Mouse (Mus musculus) cerebellum, adult 2 months (tissue): Measurements from ENCODE around the gene Zbtb16. TPM values are rescaled to one million over a fixed set of nuclear protein-coding genes. Genes with fewer than 3 reads are reported as not detected.

Experiments
- DNase-seq, 2 experiments: peaks; one replicate each; pipeline ENCODE4 v3.0.0; 2021
- H3K27ac ChIP-seq: fragments of 200-500 bp; 2 replicates; pipeline ENCODE4 v1.5.1; 2012; ENCODE audit warnings: low read length, control low read depth, inconsistent platforms; ENCODE audit not compliant: insufficient read depth
- H3K27me3 ChIP-seq: fragments of 200-500 bp; 2 replicates; pipeline ENCODE4 v1.6.1; 2012; ENCODE audit warnings: inconsistent platforms, mild to moderate bottlenecking, low read length, moderate library complexity; ENCODE audit not compliant: control insufficient read depth, insufficient read depth
- H3K4me1 ChIP-seq: fragments of 200-500 bp; 2 replicates; pipeline ENCODE4 v1.6.1; 2011; ENCODE audit warnings: low read length; ENCODE audit not compliant: control insufficient read depth, insufficient read depth
- H3K4me3 ChIP-seq: fragments of 200-500 bp; replicated peaks from 2 replicates; pipeline ENCODE3; 2011; ENCODE audit warnings: mild to moderate bottlenecking, low read depth, low read length, control low read depth; ENCODE audit not compliant: insufficient read depth
- CTCF ChIP-seq: fragments of 200-500 bp; IDR thresholded peaks from 2 replicates; pipeline ENCODE4 v1.5.1; 2011; ENCODE audit warnings: low read depth, mild to moderate bottlenecking, control low read depth, low read length, moderate library complexity, borderline replicate concordance; ENCODE audit not compliant: insufficient read depth
- POLR2A ChIP-seq: fragments of 200-500 bp; IDR thresholded peaks from 2 replicates; pipeline ENCODE4 v1.6.1; 2011; ENCODE audit warnings: low read length, control low read depth, borderline replicate concordance; ENCODE audit not compliant: insufficient read depth
- WGBS: fragments of 180-500 bp; shearing (Covaris S2); methylation state at CpG from one replicate; pipeline ENCODE4 v1.1.7; 2018; 5-methylcytosine and 5-hydroxymethylcytosine counted together
- polyA plus RNA-seq: library from polyadenylated mRNA; depleted of rRNA; stranded (reverse); fragments of >200 nt; gene quantifications from 2 replicates; pipeline ENCODE4 v1.2.3, GENCODE M21; 2012

Gene Zbtb16
- polyA plus RNA-seq, 1 experiment, result 5.0 TPM

GRCm38 (mm10) chr9:48757650-48758580, 78.1 kb downstream of the Zbtb16 start:
- Histone ChIP-seq H3K4me1 (peaks cover 12% of the 10 kb centered on the region), H3K27ac (no peak overlapping the region)
- WGBS, result 73% methylated on average over 13 of the region's 13 CpGs

DNA sequence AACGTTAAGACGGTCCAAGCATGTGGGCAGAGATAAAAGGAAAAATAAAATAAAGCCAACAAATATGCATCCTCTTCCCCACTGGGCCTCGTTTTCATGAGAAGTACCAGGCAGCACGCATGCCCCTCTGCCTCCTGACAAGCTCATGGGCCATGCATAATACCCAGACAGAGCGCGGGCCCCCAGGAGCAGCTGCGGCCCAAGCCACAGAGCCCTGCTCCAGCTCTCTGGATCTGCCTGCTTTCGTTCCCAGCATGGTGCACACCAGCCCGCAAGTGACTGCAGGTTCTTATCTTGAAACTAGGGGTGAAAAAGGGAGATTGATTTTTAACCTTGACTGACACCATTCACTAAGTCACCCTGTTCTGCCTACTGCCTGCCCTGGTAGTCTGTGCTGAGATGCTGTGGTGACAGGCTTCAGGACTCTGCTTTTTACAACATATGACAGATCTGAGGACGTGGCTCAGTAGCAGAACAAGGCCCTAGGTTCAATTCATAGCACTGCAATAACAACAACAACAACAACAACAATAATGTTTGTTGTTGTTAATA, 79.7 kb downstream of the Zbtb16 start:
- no peak overlapping the region for H3K27ac ChIP-seq
- H3K27me3 ChIP-seq, result no peaks in the 10 kb centered on the region
- TF ChIP-seq POLR2A (no peak), CTCF (no peak)
- WGBS, result 82% methylated on average over 10 of the region's 10 CpGs
- no peak overlapping the region for H3K4me3 ChIP-seq
- no peak for DNase-seq
- peaks cover 12% of the 10 kb centered on the region for H3K4me1 ChIP-seq

More at GRCm38 (mm10) chr9:48757650-48758580, 78.1 kb downstream of the Zbtb16 start:
- Histone ChIP-seq H3K4me3 (no peak overlapping the region), H3K27me3 (no peaks in the 10 kb centered on the region)
- no peak for TF ChIP-seq CTCF
- no peak for DNase-seq

- no peak overlapping the region for H3K4me3 ChIP-seq
- 77% methylated on average over 9 of the region's 9 CpGs for WGBS
- TF ChIP-seq POLR2A, result no peak
- no peak for TF ChIP-seq CTCF
- no peaks in the 10 kb centered on the region for H3K27me3 ChIP-seq
- H3K4me1 ChIP-seq, result peaks cover 12% of the 10 kb centered on the region
- DNase-seq, result no peak
- no peak overlapping the region for H3K27ac ChIP-seq
Observed at GRCm38 (mm10) chr9:48755438-48756070, 80.5 kb downstream of the Zbtb16 start.

DNA sequence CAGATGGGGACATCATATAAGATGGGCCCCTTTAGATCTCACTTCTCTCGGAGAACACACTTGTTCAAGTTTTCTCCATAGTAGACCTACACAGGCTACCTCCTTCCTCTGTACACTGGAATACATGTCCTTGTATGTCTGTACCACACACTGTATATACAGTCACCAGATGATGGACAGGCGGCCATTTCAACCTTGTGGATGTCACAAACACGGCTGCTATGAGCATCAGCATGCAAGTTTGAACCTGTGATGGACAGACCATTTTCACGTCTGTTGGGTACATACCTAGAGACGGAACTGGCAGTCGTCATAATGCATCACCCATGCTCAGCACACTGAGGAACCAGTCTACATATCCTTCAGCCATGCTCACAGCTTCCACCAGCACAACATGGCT, 81.6 kb downstream of the Zbtb16 start:
- peaks cover 4% of the 10 kb centered on the region for H3K4me1 ChIP-seq
- DNase-seq, result no peak
- no peaks in the 10 kb centered on the region for H3K27me3 ChIP-seq
- no peak overlapping the region for H3K27ac ChIP-seq
- no peak overlapping the region for H3K4me3 ChIP-seq
- TF ChIP-seq CTCF (no peak), POLR2A (no peak)
- 96% methylated on average over 6 of the region's 6 CpGs for WGBS

DNA sequence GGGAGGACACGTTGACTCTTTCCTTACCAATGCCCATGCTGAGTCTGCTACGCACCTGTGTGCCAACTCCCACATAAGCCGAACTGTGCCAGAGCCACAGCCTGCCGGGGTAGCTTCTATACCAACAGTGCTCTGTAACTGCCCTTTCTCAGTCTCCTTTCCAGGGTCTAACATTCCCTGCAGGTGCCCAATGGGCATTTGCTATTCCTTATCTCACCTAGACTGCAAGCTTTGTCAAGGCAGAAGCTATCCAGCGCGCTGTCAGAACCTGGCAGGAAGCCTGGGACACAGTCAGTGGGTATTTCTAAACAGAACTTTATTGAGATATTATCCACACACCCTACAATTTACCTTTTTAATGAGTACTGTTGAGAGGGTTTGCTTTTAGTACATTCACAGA, 82.1 kb downstream of the Zbtb16 start:
- Histone ChIP-seq H3K4me3 (no peak overlapping the region), H3K27me3 (no peaks in the 10 kb centered on the region), H3K4me1 (peaks cover 4% of the 10 kb centered on the region), H3K27ac (no peak overlapping the region)
- TF ChIP-seq CTCF (no peak), POLR2A (no peak)
- WGBS, result 23% methylated on average over 6 of the region's 6 CpGs
- peak in 1 of 2 experiments; percentile 53 for DNase-seq

DNA sequence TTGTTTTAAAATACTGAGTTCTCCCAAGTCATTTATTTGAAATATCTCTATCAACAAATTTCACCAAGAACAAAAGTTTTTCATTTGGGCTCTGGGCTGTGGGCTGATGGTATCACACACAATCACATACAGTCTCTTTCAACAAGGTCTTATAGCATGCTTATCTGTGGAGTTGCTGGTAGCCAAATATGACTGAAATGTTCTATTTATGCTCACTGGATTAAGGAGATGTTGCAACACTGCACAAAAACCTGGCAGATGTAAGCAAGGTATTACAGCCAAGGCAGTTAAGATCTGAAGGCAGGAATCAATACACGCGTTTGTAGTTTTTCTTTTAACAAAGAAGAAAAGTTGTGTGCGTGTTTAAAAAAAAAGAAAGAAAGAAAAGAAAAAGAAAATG, 84.1 kb downstream of the Zbtb16 start:
- Histone ChIP-seq H3K27me3 (no peaks in the 10 kb centered on the region), H3K4me1 (peaks cover 4% of the 10 kb centered on the region), H3K27ac (no peak overlapping the region), H3K4me3 (no peak overlapping the region)
- DNase-seq, result no peak
- 89% methylated on average over 3 of the region's 3 CpGs for WGBS
- TF ChIP-seq CTCF, result no peak
- no peak for TF ChIP-seq POLR2A

GRCm38 (mm10) chr9:48749666-48750065, 86.4 kb downstream of the Zbtb16 start:
- no peak overlapping the region; the same call in 1 of the 2 replicates for H3K27ac ChIP-seq
- H3K27me3 ChIP-seq, result no peaks in the 10 kb centered on the region
- 96% methylated on average over 6 of the region's 6 CpGs for WGBS
- H3K4me3 ChIP-seq, result no peak overlapping the region
- no peak for DNase-seq
- peaks cover 4% of the 10 kb centered on the region for H3K4me1 ChIP-seq
- TF ChIP-seq POLR2A (no peak), CTCF (no peak)
